Mouse (Mus musculus) right cerebral cortex, adult 18-20 months (tissue): ENCODE data around the gene Gdf5.
"Not testable (repeated sequence)": the region's sequence is repeated elsewhere in the genome, so short reads cannot be mapped to it uniquely, and the experiment has no call there.

Experiments
- DNase-seq: peaks from one replicate; pipeline ENCODE4 v3.0.0; 2022; ENCODE audit warnings: mixed read lengths

Gdf5 gene

DNA sequence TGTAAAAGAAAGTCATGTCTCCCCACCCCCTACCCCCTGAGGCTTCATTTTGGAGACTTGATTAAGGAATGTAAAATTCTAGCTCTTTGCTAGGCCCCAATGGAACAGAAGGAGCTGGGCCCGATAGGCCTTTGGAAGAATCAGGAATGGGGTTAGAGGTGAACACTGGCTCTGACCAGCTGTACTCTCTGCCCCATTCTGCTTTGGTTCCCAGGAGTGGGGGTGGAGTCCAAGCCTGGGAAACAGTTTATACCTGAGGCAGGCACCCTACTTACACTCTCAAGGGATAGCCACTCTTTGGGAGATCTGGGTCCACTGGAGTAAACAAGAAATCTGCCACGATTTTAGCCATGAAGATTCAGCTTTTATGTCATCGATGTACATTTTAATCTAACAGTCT is 4.5 kb downstream of the Gdf5 start, which contains the start of gene Gm15557:
Gene Gm15557, plus strand, starts transcription at position 48 of the 400 bp plus-strand sequence.
- no peak for DNase-seq

DNA sequence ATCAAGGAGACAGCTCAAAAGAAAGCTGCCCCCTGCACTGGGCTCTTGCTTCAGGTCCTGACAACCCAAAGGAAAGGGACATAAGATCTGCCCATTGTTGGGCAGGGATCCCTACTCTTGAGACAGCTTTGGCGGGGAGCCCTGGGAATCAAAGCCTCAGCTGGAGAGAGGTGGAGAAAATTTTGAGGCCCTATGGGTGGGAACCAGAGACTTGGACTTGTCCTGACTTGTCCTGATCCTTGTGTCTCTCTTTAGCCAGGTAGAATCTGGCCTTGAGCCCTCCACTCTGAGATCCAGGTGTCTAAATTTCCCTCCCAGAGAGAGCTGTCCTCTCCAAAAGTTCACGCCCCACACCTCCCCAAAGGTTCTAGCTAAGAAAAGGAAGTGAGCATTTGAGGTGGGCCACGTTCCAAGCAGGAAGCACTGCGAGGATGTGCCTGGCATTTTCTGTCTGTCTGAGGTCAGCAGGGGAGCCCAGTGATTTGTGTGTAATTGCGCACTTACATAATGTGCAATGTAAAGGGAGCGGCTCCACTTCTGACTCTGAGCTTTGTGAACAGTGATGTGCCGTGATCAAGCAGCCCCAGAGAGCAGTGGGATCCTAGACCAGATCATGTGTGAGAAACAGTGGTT is 5.2 kb downstream of the Gdf5 start:
- no peak for DNase-seq

DNA sequence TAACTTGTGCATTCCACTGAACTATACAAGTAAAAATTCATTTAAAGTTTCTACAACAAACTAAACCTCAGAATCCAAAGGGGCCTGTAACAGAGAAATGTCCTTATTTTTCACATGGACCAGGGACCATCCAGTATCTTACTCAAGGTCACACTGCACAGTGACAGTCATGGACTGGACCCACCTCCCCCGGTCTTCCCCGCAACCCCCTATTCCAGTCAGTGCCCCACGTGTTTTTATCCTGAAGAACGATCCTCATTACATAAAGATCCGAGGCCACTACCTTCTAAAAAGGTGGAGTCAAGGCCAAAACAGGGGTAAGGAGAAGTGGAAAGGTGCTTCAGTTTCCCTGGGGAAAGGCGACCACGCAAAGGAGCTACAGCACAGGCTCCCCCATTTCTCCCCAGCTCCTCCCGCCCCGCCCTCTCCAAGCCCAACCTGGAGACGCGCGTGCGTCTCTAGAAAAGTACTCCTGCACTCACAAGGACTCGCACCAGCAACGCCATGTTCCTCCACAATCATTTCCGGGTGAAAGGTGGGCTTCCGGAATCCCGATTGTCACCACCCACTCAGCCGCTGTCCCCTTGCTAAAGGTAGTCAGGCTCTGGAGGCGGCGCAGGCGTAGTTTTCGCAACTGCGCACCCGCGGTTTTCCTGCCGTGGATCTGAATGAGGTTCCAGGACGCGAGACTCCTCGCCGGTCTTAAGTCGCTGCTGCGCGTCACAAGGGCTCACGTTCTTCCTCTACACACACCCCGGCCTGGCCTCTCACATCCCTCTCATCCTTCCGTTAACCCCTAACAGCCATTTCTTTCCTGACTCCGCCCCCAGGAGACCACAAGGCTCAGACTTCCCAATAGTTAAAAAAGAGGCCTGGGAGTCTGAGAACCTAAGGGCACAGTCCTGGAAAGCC is 15.4 kb downstream of the Gdf5 start, which contains the start of gene Uqcc1:
Gene Uqcc1, minus strand, starts transcription at position 780 of the 912 bp plus-strand sequence.
- peak; percentile 97 for DNase-seq

DNA sequence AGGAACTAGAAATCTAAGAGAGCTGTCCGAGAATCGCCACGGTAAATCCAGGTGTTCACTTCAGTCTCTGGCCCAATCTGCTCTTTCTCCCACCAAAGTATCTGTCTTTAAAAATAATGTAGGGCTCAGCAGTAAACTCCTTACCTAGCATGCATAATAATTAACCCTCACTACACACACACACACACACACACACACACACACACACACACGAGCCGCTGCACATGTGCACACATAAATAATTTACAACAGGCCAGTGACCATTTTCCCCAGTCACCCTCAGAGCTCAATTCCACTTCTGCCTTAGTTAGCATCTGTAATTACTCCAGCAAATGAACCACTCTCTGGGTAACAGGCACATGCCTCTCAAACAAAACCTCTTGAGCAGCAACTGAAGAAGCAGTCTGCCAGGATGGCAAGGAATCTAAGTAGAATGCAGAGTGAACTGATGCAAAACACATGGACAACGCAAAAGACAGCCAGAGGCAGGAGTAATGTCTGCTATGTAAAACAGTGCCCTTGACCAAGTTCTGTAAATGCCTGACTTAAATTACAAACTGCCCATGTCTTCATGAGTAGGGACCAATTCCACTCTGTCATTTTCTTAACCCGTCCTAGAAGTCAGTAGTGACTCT is 16.3 kb downstream of the Gdf5 start:
- no peak for DNase-seq

DNA sequence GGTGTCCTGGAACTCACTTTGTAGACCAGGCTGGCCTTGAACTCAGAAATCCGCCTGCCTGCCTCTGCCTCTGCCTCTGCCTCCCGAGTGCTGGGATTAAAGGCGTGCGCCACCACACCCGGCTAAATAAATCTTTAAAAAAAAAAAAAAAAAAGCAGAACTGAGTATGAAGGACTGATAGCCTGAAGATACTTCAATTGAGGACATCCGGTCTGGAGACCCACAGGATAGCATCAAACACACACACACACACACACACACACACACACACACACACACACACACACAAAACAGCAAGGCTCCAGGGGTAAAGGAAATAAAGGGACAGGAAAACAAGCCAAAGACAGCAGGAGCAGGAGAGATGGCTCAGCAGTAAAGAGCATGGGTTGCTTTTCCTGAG is 20.0 kb downstream of the Gdf5 start:
- DNase-seq = not testable (repeated sequence)

DNA sequence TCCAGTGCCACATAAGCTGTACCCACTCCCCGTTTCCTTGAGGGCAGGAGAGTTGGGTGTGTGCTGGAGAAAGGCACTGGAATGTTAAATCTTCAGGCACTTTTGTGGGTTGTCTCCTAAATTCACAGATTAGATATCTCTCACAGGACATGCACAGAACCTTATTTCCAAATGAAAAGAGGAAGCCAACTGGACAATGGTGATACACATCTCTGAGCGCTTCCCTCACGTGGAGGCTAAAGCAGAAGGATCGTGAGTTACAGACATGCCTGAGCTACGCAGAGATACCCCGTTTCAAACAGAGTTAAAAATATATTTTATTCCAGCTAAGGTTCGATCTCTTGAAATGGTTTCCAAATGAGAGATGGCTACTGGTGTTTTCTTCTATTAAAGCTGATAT is 22.0 kb downstream of the Gdf5 start:
- DNase-seq = no peak

DNA sequence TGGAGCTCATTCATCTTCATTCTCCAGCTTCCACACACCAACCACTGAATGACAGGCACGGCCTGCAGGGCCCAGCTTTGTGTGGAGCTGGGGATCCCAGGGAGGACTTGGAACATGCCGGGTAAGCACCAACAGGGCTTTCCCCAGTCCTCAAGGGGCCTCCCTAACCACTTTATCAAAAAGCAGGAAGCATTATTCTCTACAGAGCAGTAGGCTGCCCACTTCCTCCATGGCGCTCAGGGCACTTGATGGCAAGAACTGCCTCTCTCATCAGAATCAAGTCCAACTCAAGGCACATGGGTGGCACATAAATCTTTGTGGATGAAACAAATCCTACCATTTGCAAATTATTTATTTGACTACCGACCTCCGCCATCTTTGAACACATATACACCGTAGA is 30.5 kb downstream of the Gdf5 start:
- no peak for DNase-seq

DNA sequence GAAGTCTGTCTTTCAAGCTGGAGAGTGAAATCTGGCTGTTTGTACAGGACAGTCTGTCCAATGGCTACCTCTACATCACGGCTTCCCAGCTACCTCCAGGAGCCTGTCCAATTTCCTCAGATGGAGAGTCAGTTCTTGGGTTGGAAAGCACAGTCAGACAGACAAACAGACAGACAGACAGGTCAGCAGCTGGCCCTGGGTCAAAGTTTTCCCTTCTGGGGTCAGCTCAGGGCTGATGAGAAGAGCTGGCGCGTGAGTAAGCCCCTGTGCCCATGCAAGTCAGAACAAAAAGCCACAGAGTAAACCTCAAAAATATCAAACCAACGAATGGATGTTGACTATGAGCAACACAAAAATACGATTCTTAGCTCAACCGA is 41.5 kb downstream of the Gdf5 start:
- DNase-seq = no peak

DNA sequence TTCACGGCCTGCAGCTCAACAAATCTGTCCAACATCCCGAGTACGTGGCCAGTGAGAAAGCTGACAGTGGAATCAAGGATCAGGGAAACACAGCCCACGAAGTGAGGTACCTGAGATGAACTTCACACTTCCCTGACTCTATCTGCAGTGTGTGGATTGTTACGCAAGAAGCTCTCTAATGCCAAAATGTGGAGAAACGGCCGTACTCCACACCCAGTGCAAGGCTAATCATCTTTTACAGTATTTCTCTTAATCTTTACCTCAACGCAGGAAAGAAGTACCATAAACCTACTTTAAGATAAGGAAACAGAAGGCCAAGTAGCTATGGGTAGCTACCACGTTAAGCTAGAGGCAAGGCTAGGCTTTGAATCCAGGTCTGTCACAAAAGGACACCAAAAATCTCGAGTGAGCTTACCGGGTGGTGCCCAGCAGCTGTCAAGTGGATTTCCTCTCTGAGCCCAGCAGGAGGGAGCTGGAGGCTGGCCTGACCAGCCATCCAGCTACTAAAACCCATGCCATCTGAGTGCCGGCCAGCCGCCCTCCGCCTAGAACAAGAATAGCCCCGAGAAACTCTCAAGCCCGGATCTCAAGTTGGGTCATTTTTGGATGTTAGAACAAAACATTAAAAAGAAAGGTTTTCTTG is 42.1 kb downstream of the Gdf5 start:
- no peak for DNase-seq

DNA sequence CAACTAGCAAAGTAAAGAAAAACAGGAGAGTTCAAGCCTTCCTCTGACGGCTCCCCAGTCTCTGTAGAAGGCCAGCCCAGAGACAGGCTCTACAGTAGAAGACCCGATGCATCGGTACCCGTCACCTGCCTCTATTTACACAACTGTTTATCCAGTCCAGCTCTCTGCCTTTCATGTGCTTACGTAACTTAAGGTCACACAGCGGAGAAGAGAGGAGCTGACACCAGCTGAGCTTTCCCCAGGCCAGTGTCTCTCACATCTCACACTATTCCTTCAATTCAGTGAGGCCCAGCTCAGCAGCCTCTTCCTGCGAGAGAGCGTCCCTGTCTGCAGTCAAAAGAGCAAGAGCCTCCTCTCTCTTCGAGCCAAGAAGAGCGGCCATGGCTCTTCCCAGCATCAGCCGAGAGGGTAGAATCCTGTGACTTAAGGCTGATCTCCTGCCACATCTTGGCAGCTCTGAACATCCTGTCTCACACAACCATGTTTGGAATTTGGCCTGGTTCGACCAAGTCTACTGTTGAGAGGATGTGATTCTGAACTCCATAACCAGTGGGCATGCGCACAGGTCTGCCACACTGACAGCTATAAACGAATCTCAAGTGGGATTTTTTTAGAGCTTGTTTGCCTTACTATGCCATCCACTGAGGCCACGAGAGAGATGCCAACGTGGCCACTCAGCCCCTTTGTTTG is 50.0 kb downstream of the Gdf5 start:
- no peak for DNase-seq

DNA sequence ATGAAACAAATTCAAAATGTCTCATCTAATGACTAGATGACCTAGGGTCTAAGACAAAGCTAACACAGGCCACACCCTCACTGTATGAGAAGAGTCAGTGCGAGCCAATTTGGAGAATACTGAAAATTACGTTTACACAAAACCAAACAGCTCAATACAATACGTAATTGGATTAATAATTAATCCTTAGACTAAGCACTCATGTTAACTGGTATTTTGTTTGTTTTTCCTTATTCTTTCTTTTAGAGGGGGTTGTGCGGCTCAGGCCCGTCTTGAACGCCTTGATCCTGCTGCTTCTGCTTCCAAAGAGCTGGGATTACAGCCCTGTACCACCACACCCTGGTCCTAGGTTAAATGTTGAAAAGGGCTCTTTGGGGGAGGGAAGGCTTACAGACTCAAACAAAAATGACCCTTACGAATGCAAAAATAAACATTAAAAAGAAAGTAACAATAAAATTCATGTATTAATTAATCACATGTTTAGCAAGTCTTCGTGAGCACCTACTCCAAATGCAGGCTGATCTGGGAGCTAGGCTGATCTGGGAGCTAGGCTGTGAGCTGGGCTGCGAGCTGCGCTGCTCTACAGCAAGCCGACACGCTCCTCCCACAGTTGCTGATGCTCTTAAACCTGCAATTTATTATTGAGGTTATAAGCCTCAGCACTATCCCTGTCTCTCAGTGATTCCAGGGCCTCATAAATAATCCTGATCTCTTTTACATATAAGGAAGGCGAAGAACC is 50.7 kb downstream of the Gdf5 start:
- no peak for DNase-seq
